Comparison of ENCODE assay signal across 8 mouse cellular contexts in genomic region chr9:32540406-32541222, GRCm38 (mm10). TPM values are rescaled to one million over a fixed set of nuclear protein-coding genes. Genes with fewer than 3 reads are reported as not detected.
DNase-seq lines count a peak whose midpoint lies in the region; ATAC-seq lines count a peak whose summit lies in the region.

No protein-coding gene starts in this region.

- peaks cover 3% of the 10 kb centered on the region; the same call in 1 of the 2 replicates for H3K27me3 ChIP-seq in limb, embryonic 13.5 days
- H3K27me3 ChIP-seq in midbrain, embryonic 16.5 days (ENCODE audit: control insufficient read depth, insufficient read depth, low read depth, low read length) = peaks cover 29% of the 10 kb centered on the region

- H3K36me3 ChIP-seq in limb, embryonic 13.5 days = no peaks in the 10 kb centered on the region
- H3K36me3 ChIP-seq in midbrain, embryonic 16.5 days (ENCODE audit: control insufficient read depth, insufficient read depth, low read length) = no peaks in the 10 kb centered on the region

- H3K4me1 ChIP-seq in limb, embryonic 13.5 days = peaks cover 60% of the 10 kb centered on the region
- peaks cover 37% of the 10 kb centered on the region for H3K4me1 ChIP-seq in midbrain, embryonic 16.5 days (ENCODE audit: control insufficient read depth, insufficient read depth, low read length)

- peak; percentile 30 for DNase-seq in urinary bladder, postnatal 25 days (ENCODE audit: low spot score)
- DNase-seq in urinary bladder, postnatal 14 days (ENCODE audit: low spot score) = no peak
- DNase-seq in embryo, embryonic 9.5 days (ENCODE audit: extremely low spot score) = peak; percentile 67
- peak; percentile 62 to 63 for DNase-seq in heart, postnatal 10 days
- peak; percentile 76 for DNase-seq in thymus, postnatal 4 days
- no peak for DNase-seq in frontal cortex, postnatal 25 days (ENCODE audit: low spot score in 2 of 2)

- peak overlapping the region; percentile 91 for H3K4me3 ChIP-seq in limb, embryonic 13.5 days
- H3K4me3 ChIP-seq in midbrain, embryonic 16.5 days (ENCODE audit: low read depth, low read length) = peak overlapping the region; percentile 49

- H3K9me3 ChIP-seq in limb, embryonic 13.5 days = no peaks in the 10 kb centered on the region
- no peaks in the 10 kb centered on the region for H3K9me3 ChIP-seq in midbrain, embryonic 16.5 days (replicated peaks; ENCODE audit: control insufficient read depth, low read length, poor library complexity, severe bottlenecking)

- peak; percentile 11; the same call in 1 of the 2 replicates for ATAC-seq in limb, embryonic 13.5 days (ENCODE audit: low FRiP score, low read depth)
- peak; percentile 63 for ATAC-seq in midbrain, embryonic 16.5 days

- intact Hi-C loops in heart, postnatal 10 days (cut with DNase I) = loop anchor here (1.0 to 5.0 kb wide), 3 partner anchors 14 to 133 kb away; no protein-coding TSS in a partner anchor

- under 1% methylated on average over 70 of the region's 70 CpGs for WGBS in limb, embryonic 13.5 days
- WGBS in midbrain, embryonic 16.5 days = under 1% methylated on average over 55 of the region's 70 CpGs

- H3K9ac ChIP-seq in limb, embryonic 13.5 days = peak overlapping the region; percentile 99
- H3K9ac ChIP-seq in midbrain, embryonic 16.5 days (ENCODE audit: low read depth, low read length) = peak overlapping the region; percentile 68

- peak overlapping the region; percentile 79 for H3K4me2 ChIP-seq in limb, embryonic 13.5 days (replicated peaks)
- peak overlapping the region; percentile 99 for H3K4me2 ChIP-seq in midbrain, embryonic 16.5 days (ENCODE audit: low read length)

- H3K27ac ChIP-seq in limb, embryonic 13.5 days = peak overlapping the region; percentile 96
- peak overlapping the region; percentile 44; the same call in 1 of the 2 replicates for H3K27ac ChIP-seq in midbrain, embryonic 16.5 days (ENCODE audit: low read length)

RNA-seq across cellular contexts. Expression of gene Fli1, which starts 2.0 kb away (rescaled TPM):
- 10 to 100 TPM; 41.1 to 47.5 TPM for total RNA-seq in heart, postnatal 10 days (2021)
- polyA plus RNA-seq in limb, embryonic 13.5 days (2015; fragmentation: Nextera tagmentation; extraction: Ambion mirVana) = 34.3 and 37.9 TPM in 2 replicates
- polyA plus RNA-seq in midbrain, embryonic 16.5 days (2015; fragmentation: Nextera tagmentation; extraction: Ambion mirVana) = 6.0 and 7.2 TPM in 2 replicates

Comparison
In these comparisons a context has a peak if more than half of its experiments do, and no peak if none do; other contexts are left out.
1. DNase-seq: peak in urinary bladder, postnatal 25 days (single experiment), embryo, embryonic 9.5 days (single experiment), heart, postnatal 10 days (2 of 2) and thymus, postnatal 4 days (single experiment); none in urinary bladder, postnatal 14 days (single experiment) and frontal cortex, postnatal 25 days (0 of 2).